Mouse (Mus musculus) heart, postnatal 0 days (tissue): ENCODE measurements around the gene Fst. TPM values are rescaled to one million over a fixed set of nuclear protein-coding genes. Genes with fewer than 3 reads are reported as not detected.

Source experiments
- ATAC-seq: fragments of 200-750 bp; cut with Nextera tagmentation; 2 replicates; pipeline ENCODE4 v1.8.0; 2017; ENCODE audit warnings: low read depth, moderate number of reproducible peaks, moderate library complexity; ENCODE audit not compliant: insufficient read depth
- DNase-seq: peaks from one replicate; pipeline ENCODE4 v3.0.0-alpha.2; 2016; ENCODE audit warnings: low spot score
- H3K27ac ChIP-seq: fragments of 300-500 bp; sonication (generic); 2 replicates; pipeline ENCODE4 v1.5.1; 2014; ENCODE audit warnings: low read depth, mild to moderate bottlenecking
- H3K27me3 ChIP-seq: fragments of 300-500 bp; sonication (generic); 2 replicates; pipeline ENCODE4 v1.6.1; 2014; ENCODE audit warnings: low read length, mixed read lengths; ENCODE audit not compliant: control insufficient read depth, insufficient read depth
- H3K36me3 ChIP-seq: fragments of 300-500 bp; sonication (generic); replicated peaks from 2 replicates; pipeline ENCODE4 v1.6.1; 2014; ENCODE audit warnings: low read length, mixed read lengths; ENCODE audit not compliant: control insufficient read depth, insufficient read depth
- H3K4me1 ChIP-seq: fragments of 300-500 bp; sonication (generic); 2 replicates; pipeline ENCODE4 v1.6.1; 2014; ENCODE audit warnings: antibody characterized with exemption; ENCODE audit not compliant: control insufficient read depth, insufficient read depth
- H3K4me2 ChIP-seq: fragments of 300-500 bp; sonication (generic); 2 replicates; pipeline ENCODE4 v1.6.1; 2014; ENCODE audit warnings: low read depth, mild to moderate bottlenecking, low read length, moderate library complexity
- H3K4me3 ChIP-seq: fragments of 300-500 bp; sonication (generic); 2 replicates; pipeline ENCODE4 v1.5.1; 2014; ENCODE audit warnings: low read depth, low read length
- H3K9ac ChIP-seq: fragments of 300-500 bp; sonication (generic); replicated peaks from 2 replicates; pipeline ENCODE4 v1.6.1; 2014; ENCODE audit warnings: low read depth, low read length, mixed read lengths
- H3K9me3 ChIP-seq: fragments of 300-500 bp; sonication (generic); replicated peaks from 2 replicates; pipeline ENCODE4 v1.6.1; 2016; ENCODE audit warnings: low read length; ENCODE audit not compliant: control insufficient read depth
- CTCF ChIP-seq: IDR thresholded peaks from 2 replicates; pipeline ENCODE4 v1.5.1; 2016; ENCODE audit warnings: antibody characterized with exemption, control low read depth, low read depth
- EP300 ChIP-seq: IDR thresholded peaks from 2 replicates; pipeline ENCODE4 v1.6.1; 2016; ENCODE audit warnings: antibody characterized with exemption, low read depth
- WGBS: fragments of 180-500 bp; shearing (Covaris S2); extraction: QIAGEN DNeasy Blood & Tissue Kit; methylation state at CpG from one replicate; pipeline ENCODE4 v1.1.7; 2014; 5-methylcytosine and 5-hydroxymethylcytosine counted together
- polyA plus RNA-seq: library from polyadenylated mRNA; unstranded; fragments of >200 nt; fragmentation: Nextera tagmentation; extraction: Ambion mirVana; gene quantifications from 2 replicates; pipeline ENCODE4 v1.2.1, GENCODE M21; 2015
- total RNA-seq: library from RNA; depleted of rRNA; stranded (reverse); fragments of >200 nt; gene quantifications from 2 replicates; pipeline ENCODE4 v1.2.3, GENCODE M21; 2014; ENCODE audit warnings: low replicate concordance

Gene Fst
- total and polyA plus RNA-seq, 2 experiments from 2014 or later, result 0.66 to 3.3 TPM

- no peak for ATAC-seq
- DNase-seq, result no peak
- H3K27me3 ChIP-seq, result peaks cover 55% of the 10 kb centered on the region
- H3K4me3 ChIP-seq, result peak overlapping the region; percentile 67
- 55% methylated on average over 13 of the region's 13 CpGs for WGBS
- no peak for TF ChIP-seq EP300
- TF ChIP-seq CTCF, result no peak
- no peaks in the 10 kb centered on the region for H3K36me3 ChIP-seq
- H3K9ac ChIP-seq, result no peak overlapping the region
- peak overlapping the region; percentile 98 for H3K4me2 ChIP-seq
- no peaks in the 10 kb centered on the region for H3K9me3 ChIP-seq
- H3K4me1 ChIP-seq, result peaks cover 8% of the 10 kb centered on the region; the same call in 1 of the 2 replicates
- no peak overlapping the region for H3K27ac ChIP-seq
Measured at GRCm38 (mm10) chr13:114455788-114456187, 3.0 kb downstream of the Fst start.

DNA sequence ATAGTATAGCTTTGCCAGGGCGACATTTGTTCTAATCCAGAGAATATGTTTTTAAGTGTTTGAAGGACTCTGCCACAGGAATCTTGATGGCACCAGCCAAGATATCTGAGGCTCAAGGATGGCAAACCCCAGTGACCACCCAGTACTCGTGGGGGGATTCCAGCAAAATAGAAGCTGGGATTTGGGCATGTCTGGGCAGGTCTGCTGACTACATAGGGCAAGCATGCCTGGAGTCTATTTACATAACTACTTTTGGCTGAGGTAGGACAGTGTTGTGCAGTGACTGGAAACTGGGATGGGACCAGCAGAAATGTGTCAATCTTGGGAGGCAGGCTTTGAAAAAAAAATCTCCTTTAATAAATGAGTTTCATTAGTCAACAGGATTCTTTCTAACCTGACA, 11.5 kb downstream of the Fst start:
- DNase-seq (no peak), ATAC-seq (no peak)
- Histone ChIP-seq H3K4me3 (no peak overlapping the region), H3K9me3 (no peaks in the 10 kb centered on the region), H3K27ac (no peak overlapping the region), H3K4me1 (no peaks in the 10 kb centered on the region), H3K4me2 (no peak overlapping the region), H3K36me3 (no peaks in the 10 kb centered on the region), H3K27me3 (no peaks in the 10 kb centered on the region), H3K9ac (no peak overlapping the region)
- TF ChIP-seq EP300, result no peak
- TF ChIP-seq CTCF, result no peak
- 46% methylated on average over 2 of the region's 2 CpGs for WGBS

- Histone ChIP-seq H3K4me3 (no peak overlapping the region), H3K27me3 (no peaks in the 10 kb centered on the region), H3K9ac (no peak overlapping the region), H3K4me1 (0 out of 2 replicates have a peak, but pooled peaks cover 5% of the 10 kb centered on the region), H3K36me3 (no peaks in the 10 kb centered on the region), H3K9me3 (no peaks in the 10 kb centered on the region), H3K4me2 (no peak overlapping the region), H3K27ac (no peak overlapping the region)
- WGBS, result 53% methylated on average over 5 of the region's 5 CpGs
- no peak for DNase-seq
- no peak for ATAC-seq
- TF ChIP-seq CTCF (no peak), EP300 (no peak)
Measured at GRCm38 (mm10) chr13:114432491-114432890, 26.3 kb downstream of the Fst start.

DNA sequence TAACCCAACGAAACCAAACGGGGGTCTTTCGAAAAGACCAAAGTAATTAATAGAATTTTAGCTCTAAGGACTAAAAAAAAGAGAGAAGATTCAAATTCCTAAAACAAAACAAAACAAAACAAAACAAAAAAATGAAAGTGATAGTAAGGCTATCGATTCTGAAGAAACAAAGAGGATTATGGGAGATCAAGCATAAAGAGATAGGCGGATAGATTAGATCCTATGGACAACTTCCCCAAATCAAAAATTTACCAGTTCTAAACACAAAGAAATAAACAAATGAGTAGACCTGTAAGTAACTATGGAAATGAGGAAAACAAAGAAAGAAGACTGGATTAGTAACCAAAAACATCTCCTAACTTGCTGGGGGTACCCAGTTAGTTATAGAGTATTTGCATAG, 33.5 kb downstream of the Fst start:
- no peak overlapping the region for H3K27ac ChIP-seq
- TF ChIP-seq CTCF (no peak), EP300 (no peak)
- no peaks in the 10 kb centered on the region for H3K27me3 ChIP-seq
- H3K36me3 ChIP-seq, result no peaks in the 10 kb centered on the region
- H3K4me1 ChIP-seq, result no peaks in the 10 kb centered on the region
- H3K4me3 ChIP-seq, result no peak overlapping the region
- no peak for ATAC-seq
- no peaks in the 10 kb centered on the region for H3K9me3 ChIP-seq
- H3K9ac ChIP-seq, result no peak overlapping the region
- WGBS, result 92% methylated on average over 5 of the region's 5 CpGs
- DNase-seq, result no peak
- H3K4me2 ChIP-seq, result no peak overlapping the region

GRCm38 (mm10) chr13:114420235-114420634, 38.5 kb downstream of the Fst start:
- DNase-seq (no peak), ATAC-seq (no peak)
- no peak overlapping the region for H3K9ac ChIP-seq
- no peaks in the 10 kb centered on the region for H3K4me1 ChIP-seq
- no peak overlapping the region for H3K27ac ChIP-seq
- no peak for TF ChIP-seq EP300
- TF ChIP-seq CTCF, result no peak
- no peaks in the 10 kb centered on the region for H3K9me3 ChIP-seq
- H3K27me3 ChIP-seq, result no peaks in the 10 kb centered on the region
- no peak overlapping the region for H3K4me3 ChIP-seq
- 55% methylated on average over 8 of the region's 8 CpGs for WGBS
- H3K4me2 ChIP-seq, result no peak overlapping the region
- no peaks in the 10 kb centered on the region for H3K36me3 ChIP-seq

DNA sequence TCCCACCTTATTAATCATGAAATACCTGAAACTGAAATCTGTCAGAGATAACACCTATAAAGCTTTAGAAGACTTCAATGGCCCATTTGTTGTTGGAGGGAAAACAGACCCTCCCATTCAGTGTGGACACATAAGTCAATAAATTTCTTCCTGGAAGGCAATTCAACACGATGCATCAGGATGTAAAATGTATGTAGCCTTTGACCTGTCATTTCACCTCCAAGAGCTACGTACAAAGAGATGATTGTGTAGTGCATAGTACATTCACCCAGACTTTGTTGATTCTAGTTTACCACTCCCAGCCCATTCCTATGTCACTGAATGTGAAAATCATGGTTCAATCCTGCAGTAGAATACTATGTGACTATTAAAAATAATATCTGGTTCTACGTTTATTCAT, 39.4 kb downstream of the Fst start:
- ATAC-seq (no peak), DNase-seq (no peak)
- no peak overlapping the region for H3K9ac ChIP-seq
- no peaks in the 10 kb centered on the region for H3K4me1 ChIP-seq
- no peaks in the 10 kb centered on the region for H3K9me3 ChIP-seq
- TF ChIP-seq CTCF (no peak), EP300 (no peak)
- no peaks in the 10 kb centered on the region for H3K27me3 ChIP-seq
- no peak overlapping the region for H3K27ac ChIP-seq
- no peaks in the 10 kb centered on the region for H3K36me3 ChIP-seq
- H3K4me2 ChIP-seq, result no peak overlapping the region
- 81% methylated on average over 3 of the region's 3 CpGs for WGBS
- H3K4me3 ChIP-seq, result no peak overlapping the region
